Mouse (Mus musculus): ENCODE results near the gene Onecut3.

Gene Onecut3

DNA sequence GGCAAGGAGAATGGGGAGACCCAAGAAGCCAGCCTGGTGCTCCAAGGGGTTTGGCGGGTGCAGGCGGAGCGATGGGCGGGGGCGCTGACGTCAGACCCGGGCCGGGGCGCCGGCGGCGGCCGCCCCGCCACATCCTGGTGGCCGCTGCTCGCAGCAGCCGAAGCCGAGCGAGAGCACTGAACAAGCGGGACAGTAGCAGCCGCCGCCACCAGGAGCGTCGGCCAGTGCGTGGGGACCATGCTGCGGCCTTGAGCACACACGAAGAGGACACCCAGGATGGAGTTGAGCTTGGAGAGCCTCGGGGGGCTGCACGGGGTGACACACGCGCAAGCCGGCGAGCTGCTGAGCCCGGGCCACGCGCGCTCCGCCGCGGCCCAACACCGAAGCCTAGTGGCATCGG is at the start of gene Onecut3:
TSS of gene Onecut3 (plus strand) at position 104 of the 400 bp plus-strand sequence.
- DNase-seq (ENCODE audit: low read depth, low spot score) = no peak

GRCm38 (mm10) chr10:80445052-80445451 is 49.6 kb upstream of the Onecut3 start:
- DNase-seq (ENCODE audit: low read depth, low spot score) = no peak

DNA sequence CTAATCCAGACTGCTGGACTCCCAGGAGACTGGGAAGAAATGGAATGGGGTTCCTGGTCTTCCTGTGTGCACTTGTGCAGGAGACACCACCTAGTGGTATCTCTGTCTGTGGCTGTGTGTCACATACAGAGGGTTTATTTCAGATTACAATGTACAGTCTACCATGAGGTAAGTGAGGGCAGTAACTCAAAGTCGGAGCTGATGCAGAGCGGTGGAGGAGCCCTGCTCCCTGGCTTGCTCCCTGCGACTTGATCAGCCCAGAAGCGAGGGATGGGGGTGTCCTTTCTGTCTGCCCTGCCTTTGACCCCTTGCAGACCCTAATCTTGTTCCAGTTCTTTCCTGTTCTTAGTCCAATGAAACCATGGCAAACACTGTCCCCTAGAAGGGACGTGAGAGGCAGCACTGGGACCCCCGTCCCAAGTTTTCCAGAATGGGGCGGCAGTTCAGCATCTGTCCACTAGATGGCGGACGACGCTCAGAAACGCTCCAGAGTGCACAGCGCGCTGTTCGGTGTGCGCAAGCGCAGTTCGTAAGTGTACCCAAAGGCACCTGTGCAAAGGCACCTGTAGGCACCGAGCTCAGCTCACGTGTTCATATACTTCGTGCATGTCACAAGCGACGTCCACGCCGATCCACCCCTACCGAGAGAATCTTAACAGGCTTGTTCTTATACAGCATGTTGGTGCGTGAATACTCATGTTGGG is 48.6 kb upstream of the Onecut3 start:
- DNase-seq (ENCODE audit: low read depth, low spot score) = peak; percentile 79

DNA sequence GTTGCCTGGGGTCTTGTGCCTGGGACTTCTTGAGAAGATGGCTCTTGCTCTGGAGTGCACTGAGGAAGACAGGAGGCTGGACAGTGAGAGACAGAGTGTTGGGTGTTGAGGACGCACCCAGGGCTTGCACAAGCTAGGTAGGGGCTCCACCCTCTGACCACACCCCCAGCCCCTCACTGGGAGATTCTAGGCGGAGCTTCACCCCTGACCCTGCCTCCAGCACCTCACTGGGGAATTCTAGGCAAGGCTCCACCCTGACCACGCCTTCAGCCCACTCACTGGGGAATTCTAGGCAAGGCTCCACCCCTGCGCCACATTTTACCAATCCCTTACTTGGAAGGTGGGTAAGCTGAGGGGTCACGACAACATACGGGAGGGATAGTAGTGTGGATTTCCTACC is 44.0 kb upstream of the Onecut3 start:
- no peak for DNase-seq (ENCODE audit: low read depth, low spot score)

DNA sequence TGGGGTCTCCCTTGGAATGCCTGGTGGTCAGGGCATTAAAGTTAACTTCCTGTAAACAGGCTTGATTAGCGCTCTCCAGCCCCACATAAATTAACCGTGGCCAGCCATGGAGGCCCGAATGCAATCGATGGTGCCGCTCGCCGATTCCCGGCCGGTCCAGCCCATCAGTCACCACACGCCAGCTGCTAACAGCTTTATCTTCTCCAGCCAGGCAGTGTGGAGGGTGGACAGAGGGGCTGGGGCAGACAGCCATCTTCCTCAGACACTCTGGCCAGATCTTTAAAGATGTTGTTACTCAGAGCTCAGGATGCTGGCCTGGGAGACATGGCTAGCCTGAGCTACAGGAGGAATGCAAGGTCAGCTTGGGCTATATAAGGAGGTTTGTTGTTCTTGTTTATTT is 41.0 kb upstream of the Onecut3 start:
- no peak for DNase-seq (ENCODE audit: low read depth, low spot score)

- peak; percentile 56 for DNase-seq (ENCODE audit: low read depth, low spot score)
Measured at GRCm38 (mm10) chr10:80454781-80455180, 39.9 kb upstream of the Onecut3 start.

- no peak for DNase-seq (ENCODE audit: low read depth, low spot score)
Measured at GRCm38 (mm10) chr10:80455697-80456096, 38.9 kb upstream of the Onecut3 start.

GRCm38 (mm10) chr10:80459236-80459635 is 35.4 kb upstream of the Onecut3 start:
- no peak for DNase-seq (ENCODE audit: low read depth, low spot score)

- DNase-seq (ENCODE audit: low read depth, low spot score) = no peak
Measured at GRCm38 (mm10) chr10:80459671-80460070, 35.0 kb upstream of the Onecut3 start.

- no peak for DNase-seq (ENCODE audit: low read depth, low spot score)
Measured at GRCm38 (mm10) chr10:80460324-80460723, 34.3 kb upstream of the Onecut3 start.

GRCm38 (mm10) chr10:80461346-80461745 is 33.3 kb upstream of the Onecut3 start:
- DNase-seq (ENCODE audit: low read depth, low spot score) = peak; percentile 71

GRCm38 (mm10) chr10:80464381-80465035 is 30.1 kb upstream of the Onecut3 start:
- no peak for DNase-seq (ENCODE audit: low read depth, low spot score)

DNA sequence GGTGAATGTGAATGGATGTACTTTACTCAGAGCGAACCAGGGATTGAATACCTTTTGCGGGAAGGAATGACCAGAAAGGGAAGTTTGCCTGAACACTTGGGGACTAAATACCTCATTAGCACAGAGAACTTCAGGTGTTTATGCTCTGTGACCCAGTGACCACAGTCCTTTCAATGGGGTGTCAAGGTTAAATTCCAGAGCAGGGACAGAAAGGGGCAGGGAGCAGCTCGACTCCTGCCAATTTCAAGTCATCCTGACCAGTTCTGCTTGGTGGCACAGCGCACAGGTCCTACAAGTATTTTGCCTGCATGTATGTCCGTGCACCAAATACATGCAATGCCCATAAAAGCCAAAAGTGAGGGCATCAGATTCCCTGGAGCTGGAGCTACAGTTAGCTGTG is 29.6 kb upstream of the Onecut3 start:
- no peak for DNase-seq (ENCODE audit: low read depth, low spot score)

DNA sequence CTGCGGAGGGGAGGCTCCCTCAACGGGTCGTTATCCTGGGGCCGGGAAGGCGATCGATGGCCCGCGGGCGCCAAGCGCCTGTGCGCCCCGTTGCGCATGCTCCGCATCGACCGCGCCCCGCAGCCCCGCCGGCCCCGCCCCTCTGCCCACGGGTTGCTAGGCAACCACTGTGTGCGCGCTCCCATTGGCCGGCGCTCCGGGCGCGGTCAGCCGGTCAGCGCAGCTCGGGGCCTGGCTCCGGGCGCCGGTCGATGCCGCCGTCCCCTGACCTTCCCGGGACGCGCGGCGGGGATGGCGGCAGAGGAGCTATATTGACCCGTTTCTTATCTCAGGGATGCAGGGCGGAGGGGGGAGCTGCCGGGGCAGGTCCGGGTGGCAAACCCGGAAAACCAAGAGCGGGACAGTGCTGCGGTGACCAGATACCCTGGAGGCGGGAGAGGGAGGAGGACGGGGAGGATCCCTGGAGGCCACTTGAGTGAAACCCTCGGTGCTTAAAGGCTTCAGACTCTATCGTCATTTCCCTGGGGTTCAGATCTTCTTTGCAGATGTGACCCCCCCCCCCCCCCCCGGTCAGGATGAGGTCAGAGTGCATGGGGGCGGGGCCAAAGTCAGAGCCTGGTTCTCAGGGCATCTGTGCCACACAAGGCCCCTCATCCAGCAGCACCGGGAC is 19.2 kb upstream of the Onecut3 start:
- peak; percentile 78 for DNase-seq (ENCODE audit: low read depth, low spot score)

DNA sequence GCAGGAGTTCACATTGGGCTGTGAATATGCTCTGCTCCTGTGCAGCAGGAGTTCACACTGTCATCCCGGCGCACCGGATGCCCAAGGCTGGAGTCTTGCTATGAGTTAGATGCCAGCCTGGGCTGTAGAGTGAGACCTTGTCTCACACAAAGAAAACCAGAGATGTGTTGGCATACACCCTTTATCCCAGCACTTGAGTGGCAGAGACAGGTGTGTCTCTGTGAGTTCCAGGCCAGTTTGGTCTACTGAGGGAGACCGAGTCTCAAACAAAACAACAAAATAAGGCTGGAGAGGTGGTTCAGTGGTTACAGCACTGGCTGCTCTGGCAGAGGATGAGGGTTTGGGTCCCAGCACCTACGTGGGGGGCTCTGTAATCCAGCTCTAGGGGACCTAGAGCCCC is 16.1 kb upstream of the Onecut3 start:
- no peak for DNase-seq (ENCODE audit: low read depth, low spot score)

- DNase-seq (ENCODE audit: low read depth, low spot score) = no peak
Measured at GRCm38 (mm10) chr10:80481002-80481401, 13.6 kb upstream of the Onecut3 start.

GRCm38 (mm10) chr10:80486862-80487379 is 7.7 kb upstream of the Onecut3 start:
- DNase-seq (ENCODE audit: low read depth, low spot score) = peak; percentile 11

GRCm38 (mm10) chr10:80490051-80490450 is 4.6 kb upstream of the Onecut3 start:
- DNase-seq (ENCODE audit: low read depth, low spot score) = peak; percentile 25

DNA sequence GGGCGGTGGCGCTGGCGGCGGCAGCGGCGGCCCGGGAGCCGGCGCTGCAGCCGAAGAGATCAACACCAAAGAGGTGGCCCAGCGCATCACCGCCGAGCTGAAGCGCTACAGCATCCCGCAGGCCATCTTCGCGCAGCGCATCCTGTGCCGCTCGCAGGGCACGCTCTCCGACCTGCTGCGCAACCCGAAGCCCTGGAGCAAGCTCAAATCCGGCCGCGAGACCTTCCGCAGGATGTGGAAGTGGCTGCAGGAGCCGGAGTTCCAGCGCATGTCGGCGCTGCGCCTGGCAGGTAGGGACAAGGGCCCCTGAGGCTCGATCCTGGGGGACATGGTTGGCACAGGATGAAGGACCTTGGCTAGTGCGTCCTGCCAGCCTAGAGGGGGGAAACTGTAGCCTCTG is 1.3 kb downstream of the Onecut3 start:
- no peak for DNase-seq (ENCODE audit: low read depth, low spot score)

GRCm38 (mm10) chr10:80496421-80496820 is 1.8 kb downstream of the Onecut3 start:
- DNase-seq (ENCODE audit: low read depth, low spot score) = no peak

DNA sequence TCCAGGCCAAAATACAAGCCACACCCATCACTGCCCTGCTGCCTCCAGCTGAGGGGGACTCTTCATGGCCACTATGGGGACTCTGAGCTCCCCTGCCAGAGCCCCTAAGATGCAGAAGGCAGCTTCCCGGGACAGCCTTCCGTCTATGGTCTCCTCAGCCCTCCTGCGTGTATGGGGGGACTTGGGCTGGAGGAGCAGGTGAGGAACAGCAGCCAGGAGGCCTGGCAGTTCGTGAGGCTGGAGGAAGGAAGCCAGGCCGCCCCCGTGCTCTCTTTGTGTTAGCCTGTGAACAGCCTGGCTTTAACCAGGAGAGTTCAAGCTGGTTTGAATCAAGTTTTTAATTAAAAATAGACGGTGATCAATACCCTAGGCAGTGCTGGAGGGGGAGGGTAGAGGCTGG is 7.7 kb downstream of the Onecut3 start:
- DNase-seq (ENCODE audit: low read depth, low spot score) = no peak

GRCm38 (mm10) chr10:80502819-80503314 is 8.2 kb downstream of the Onecut3 start:
- no peak for DNase-seq (ENCODE audit: low read depth, low spot score)

Data from 3T3-L1 (cell line).